Mouse (Mus musculus) stomach, postnatal 0 days (tissue): ENCODE measurements around the gene Atp1b2.

Source experiments
- CTCF ChIP-seq: IDR thresholded peaks from 2 replicates; pipeline ENCODE4 v1.5.1; 2016; ENCODE audit warnings: antibody characterized with exemption, low read depth, mild to moderate bottlenecking, moderate library complexity
- EP300 ChIP-seq: optimal IDR thresholded peaks from 2 replicates; pipeline ENCODE3; 2016; ENCODE audit warnings: antibody characterized with exemption

DNA sequence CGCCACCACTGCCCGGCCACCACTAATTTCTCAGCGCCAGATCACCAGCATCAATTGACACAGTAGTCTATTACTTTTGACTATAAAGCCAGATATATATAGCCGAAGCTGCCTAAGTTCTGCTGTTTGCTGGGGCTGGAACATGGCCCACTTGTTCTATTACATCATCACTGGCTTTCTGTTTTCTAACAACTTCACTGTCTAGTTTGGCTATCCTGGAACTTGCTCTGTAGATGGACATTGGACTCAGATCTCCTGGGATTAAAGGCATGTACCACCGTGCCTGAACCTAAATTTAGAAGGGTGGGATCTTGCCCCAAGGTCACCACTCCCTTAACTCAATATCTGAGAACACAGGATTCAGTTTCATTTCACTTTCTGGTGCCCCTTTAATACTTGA is 40.1 kb upstream of the Atp1b2 start:
- TF ChIP-seq CTCF = no peak
- TF ChIP-seq EP300 = no peak
